In the genomic region with DNA sequence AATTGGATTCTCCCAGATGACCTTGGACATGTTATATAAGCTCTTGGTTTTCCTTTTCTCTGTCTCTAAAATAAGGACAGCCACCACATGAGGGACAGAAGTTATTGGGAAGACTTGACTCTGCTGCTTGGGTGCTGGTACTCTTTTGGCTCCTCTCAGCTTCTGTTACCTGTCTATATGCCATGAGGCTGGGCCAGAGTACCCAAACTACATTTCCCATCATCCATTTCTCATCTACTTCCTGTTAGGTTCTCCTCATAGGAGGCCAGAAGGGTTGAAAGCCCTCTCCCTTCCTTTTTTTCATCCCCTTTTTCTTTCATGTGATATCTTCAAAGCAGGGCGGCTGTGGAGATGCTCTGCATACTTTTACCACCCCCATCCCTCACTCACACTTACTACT, we compare ENCODE assay signal across 17 mouse cellular contexts.
A peak's percentile ranks its signal among the peaks of the same experiment; 100 is the strongest.
DNase-seq lines count a peak whose midpoint lies in the region; ATAC-seq and TF ChIP-seq lines count a peak whose summit lies in the region.
"Had no signal": no experiment of that assay in that cellular context is flagged by ENCODE, and none has a peak within 500 bp of the region (broad histone marks: within the 10 kb centered on the region; RNA-seq: fewer than 3 reads in every experiment).

No protein-coding gene starts in this region.

- TF ChIP-seq CTCF in heart, adult 2 months (IDR thresholded peaks at IDR 0.05) = no peak

- no peak for TF ChIP-seq EP300 in heart, adult 2 months (IDR thresholded peaks at IDR 0.05; ENCODE audit: insufficient read depth, low read depth, low read length)

- intact Hi-C loops in heart, adult 2 months (cut with DNase I) = no loop called here

- no peaks in the 10 kb centered on the region for H3K27me3 ChIP-seq in heart, embryonic 10.5 days (ENCODE audit: insufficient read depth, poor library complexity, severe bottlenecking)
- no peaks in the 10 kb centered on the region for H3K27me3 ChIP-seq in heart, adult 2 months (ENCODE audit: control insufficient read depth, insufficient read depth, low read length)
- H3K27me3 ChIP-seq in neural tube, embryonic 13.5 days = no peaks in the 10 kb centered on the region; the same call in none of the 2 replicates
- H3K27me3 ChIP-seq in neural tube, embryonic 15.5 days (replicated peaks) = peaks cover 14% of the 10 kb centered on the region
- H3K27me3 ChIP-seq: forebrain, embryonic 15.5 days; heart, embryonic 13.5 days; hindbrain, embryonic 15.5 days had no signal

- H3K4me3 ChIP-seq in heart, embryonic 10.5 days = no peak overlapping the region
- no peak overlapping the region for H3K4me3 ChIP-seq in heart, adult 2 months
- H3K4me3 ChIP-seq in neural tube, embryonic 13.5 days = no peak overlapping the region
- H3K4me3 ChIP-seq in neural tube, embryonic 15.5 days (replicated peaks) = no peak overlapping the region
- H3K4me3 ChIP-seq: forebrain, embryonic 15.5 days; heart, embryonic 13.5 days; hindbrain, embryonic 15.5 days had no signal

- no peak overlapping the region for H3K4me2 ChIP-seq in neural tube, embryonic 13.5 days
- H3K4me2 ChIP-seq in neural tube, embryonic 15.5 days = no peak overlapping the region
- H3K4me2 ChIP-seq: forebrain, embryonic 15.5 days; heart, embryonic 13.5 days; hindbrain, embryonic 15.5 days had no signal

- H3K27ac ChIP-seq in heart, embryonic 10.5 days = peak overlapping the region; percentile 60
- no peak overlapping the region for H3K27ac ChIP-seq in heart, adult 2 months
- peak overlapping the region; percentile 3; the same call in 1 of the 2 replicates for H3K27ac ChIP-seq in neural tube, embryonic 13.5 days (replicated peaks)
- H3K27ac ChIP-seq in neural tube, embryonic 15.5 days (replicated peaks) = no peak overlapping the region
- H3K27ac ChIP-seq: forebrain, embryonic 15.5 days; heart, embryonic 13.5 days; hindbrain, embryonic 15.5 days had no signal

- no peak overlapping the region for H3K9ac ChIP-seq in heart, adult 2 months (ENCODE audit: low read depth, low read length)
- no peak overlapping the region for H3K9ac ChIP-seq in neural tube, embryonic 13.5 days
- H3K9ac ChIP-seq in neural tube, embryonic 15.5 days (replicated peaks) = no peak overlapping the region
- H3K9ac ChIP-seq: forebrain, embryonic 15.5 days; heart, embryonic 13.5 days; hindbrain, embryonic 15.5 days had no signal

- H3K79me2 ChIP-seq in heart, adult 2 months (replicated peaks; ENCODE audit: control insufficient read depth, insufficient read depth, low read length) = no peaks in the 10 kb centered on the region

- H3K4me1 ChIP-seq in heart, embryonic 10.5 days = peaks cover 55% of the 10 kb centered on the region
- H3K4me1 ChIP-seq in heart, adult 2 months (ENCODE audit: control insufficient read depth, insufficient read depth, low read length) = no peaks in the 10 kb centered on the region
- peaks cover 28% of the 10 kb centered on the region for H3K4me1 ChIP-seq in neural tube, embryonic 13.5 days (replicated peaks)
- peaks cover 16% of the 10 kb centered on the region for H3K4me1 ChIP-seq in neural tube, embryonic 15.5 days
- H3K4me1 ChIP-seq: forebrain, embryonic 15.5 days had no signal

- WGBS in heart, embryonic 10.5 days = 42% methylated on average over 1 of the region's 1 CpGs
- WGBS in heart, adult 2 months = 52% methylated on average over 1 of the region's 1 CpGs
- 63% methylated on average over 1 of the region's 1 CpGs for WGBS in neural tube, embryonic 13.5 days
- 68% methylated on average over 1 of the region's 1 CpGs for WGBS in neural tube, embryonic 15.5 days

- no peaks in the 10 kb centered on the region for H3K9me3 ChIP-seq in heart, embryonic 10.5 days
- H3K9me3 ChIP-seq in neural tube, embryonic 13.5 days = no peaks in the 10 kb centered on the region
- H3K9me3 ChIP-seq in neural tube, embryonic 15.5 days (replicated peaks) = no peaks in the 10 kb centered on the region
- H3K9me3 ChIP-seq: forebrain, embryonic 15.5 days; G1E; heart, embryonic 13.5 days; hindbrain, embryonic 15.5 days had no signal

- no peak for TF ChIP-seq POLR2A in heart, adult 2 months (IDR thresholded peaks at IDR 0.05; ENCODE audit: insufficient read depth, low read depth, low read length)

- no peak for DNase-seq in heart, embryonic 10.5 days (ENCODE audit: low spot score)
- no peak for DNase-seq in heart, adult 2 months
- peak; percentile 58 for DNase-seq in brain, adult 2 months (ENCODE audit: low read depth, low spot score)
- DNase-seq in ovary, postnatal 10 days (ENCODE audit: low spot score) = no peak
- no peak for DNase-seq in layer of hippocampus, adult 9-10 months (ENCODE audit: low spot score)
- DNase-seq: adrenal gland, postnatal 10 days; cerebellum, adult 18-20 months; cerebellum, adult 9-11 months; cerebellum, postnatal 36 days; gastrocnemius, postnatal 14 days; heart, postnatal 36 days had no signal

- H3K36me3 ChIP-seq in heart, embryonic 10.5 days = no peaks in the 10 kb centered on the region
- no peaks in the 10 kb centered on the region for H3K36me3 ChIP-seq in heart, adult 2 months (ENCODE audit: control insufficient read depth, insufficient read depth, low read length)
- H3K36me3 ChIP-seq in neural tube, embryonic 13.5 days = no peaks in the 10 kb centered on the region
- no peaks in the 10 kb centered on the region for H3K36me3 ChIP-seq in neural tube, embryonic 15.5 days
- H3K36me3 ChIP-seq: forebrain, embryonic 15.5 days; G1E; heart, embryonic 13.5 days; hindbrain, embryonic 15.5 days had no signal

- ATAC-seq in neural tube, embryonic 13.5 days (ENCODE audit: low read depth) = no peak
- no peak for ATAC-seq in neural tube, embryonic 15.5 days (ENCODE audit: low FRiP score)

Comparison
In these comparisons a context has a peak if more than half of its experiments do, and no peak if none do; other contexts are left out.
1. H3K27ac ChIP-seq: peak in heart, embryonic 10.5 days (single experiment) and neural tube, embryonic 13.5 days (single experiment); none in heart, adult 2 months (single experiment) and neural tube, embryonic 15.5 days (single experiment).